Mouse (Mus musculus): ENCODE results near the gene Erich4.

DNA sequence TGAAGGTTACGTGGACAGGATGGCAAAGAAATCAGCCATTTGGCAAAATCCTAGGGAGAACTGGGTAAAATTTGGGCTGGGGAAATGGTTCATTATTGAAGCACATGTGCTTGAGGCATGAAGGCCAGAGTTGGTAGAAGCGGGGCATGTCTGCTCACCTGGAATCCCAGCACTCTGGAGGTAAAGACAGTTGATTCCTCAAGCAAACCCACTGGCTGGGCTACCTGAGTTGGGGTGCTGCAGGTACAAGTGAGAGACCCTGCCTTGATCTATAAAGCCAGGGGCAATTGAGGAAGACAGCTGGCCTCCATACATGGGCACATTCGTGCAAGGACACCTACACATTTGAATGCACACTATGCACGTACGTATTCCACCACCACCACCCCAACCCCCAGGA, 4.4 kb upstream of the Erich4 start:
- TF ChIP-seq POLR2A (IDR thresholded peaks at IDR 0.05; ENCODE audit: control insufficient read depth, extremely low read depth, insufficient read depth, low read length, poor library complexity) (no peak), CTCF (IDR thresholded peaks at IDR 0.05; ENCODE audit: borderline replicate concordance, control insufficient read depth, extremely low read depth, insufficient read depth, low read length, poor library complexity) (no peak)
